Mouse (Mus musculus) heart, embryonic 16.5 days (tissue): ENCODE results near the gene Mlf2. TPM values are rescaled to one million over a fixed set of nuclear protein-coding genes. Genes with fewer than 3 reads are reported as not detected.

Experiments used
- ATAC-seq: fragments of 200-750 bp; cut with Nextera tagmentation; replicated peaks from 2 replicates; pipeline ENCODE4 v1.8.0; 2017; ENCODE audit warnings: moderate number of reproducible peaks; ENCODE audit not compliant: insufficient read depth, low FRiP score; ENCODE audit errors: extremely low read depth
- H3K27ac ChIP-seq: fragments of 300-500 bp; sonication (generic); 2 replicates; pipeline ENCODE4 v1.5.1; 2014; ENCODE audit warnings: mild to moderate bottlenecking, low read length, control low read depth, moderate library complexity
- H3K27me3 ChIP-seq: fragments of 300-500 bp; sonication (generic); 2 replicates; pipeline ENCODE4 v1.6.1; 2014; ENCODE audit warnings: low read length, mixed read lengths; ENCODE audit not compliant: control insufficient read depth, insufficient read depth
- H3K36me3 ChIP-seq: fragments of 300-500 bp; sonication (generic); 2 replicates; pipeline ENCODE4 v1.6.1; 2014; ENCODE audit not compliant: control insufficient read depth, insufficient read depth
- H3K4me1 ChIP-seq: fragments of 300-500 bp; sonication (generic); 2 replicates; pipeline ENCODE4 v1.6.1; 2014; ENCODE audit warnings: low read length, mixed read lengths; ENCODE audit not compliant: control insufficient read depth, insufficient read depth
- H3K4me2 ChIP-seq: fragments of 300-500 bp; sonication (generic); 2 replicates; pipeline ENCODE4 v1.6.1; 2014; ENCODE audit warnings: low read depth, mild to moderate bottlenecking, control low read depth, low read length
- H3K4me3 ChIP-seq: fragments of 300-500 bp; sonication (generic); 2 replicates; pipeline ENCODE4 v1.5.1; 2014; ENCODE audit warnings: mild to moderate bottlenecking, control low read depth, low read length
- H3K9ac ChIP-seq: fragments of 300-500 bp; sonication (generic); 2 replicates; pipeline ENCODE4 v1.6.1; 2014; ENCODE audit warnings: low read length, control low read depth
- H3K9me3 ChIP-seq: fragments of 300-500 bp; sonication (generic); replicated peaks from 2 replicates; pipeline ENCODE4 v1.6.1; 2016; ENCODE audit warnings: low read length; ENCODE audit not compliant: control insufficient read depth
- whole genome bisulfite sequencing: fragments of 180-500 bp; shearing (Covaris S2); extraction: QIAGEN DNeasy Blood & Tissue Kit; methylation state at CpG from one replicate; pipeline ENCODE4 v1.1.7; 2014; 5-methylcytosine and 5-hydroxymethylcytosine counted together
- polyA plus RNA-seq: library from polyadenylated mRNA; unstranded; fragments of >200 nt; fragmentation: Nextera tagmentation; extraction: Ambion mirVana; gene quantifications from 2 replicates; pipeline ENCODE4 v1.2.1, GENCODE M21; 2015

Gene Mlf2
- polyA plus RNA-seq, 1 experiment from 2014 or later, result 398 TPM

- 74% methylated on average over 1 of the region's 1 CpGs for WGBS
- Histone ChIP-seq H3K9me3 (no peaks in the 10 kb centered on the region), H3K4me1 (peaks cover 23% of the 10 kb centered on the region), H3K36me3 (0 out of 2 replicates have a peak, but pooled peaks cover under 1% of the 10 kb centered on the region), H3K27me3 (peaks cover 10% of the 10 kb centered on the region; the same call in 1 of the 2 replicates), H3K9ac (no peak overlapping the region), H3K4me2 (no peak overlapping the region), H3K27ac (no peak overlapping the region), H3K4me3 (no peak overlapping the region)
- ATAC-seq, result no peak
Measured at GRCm38 (mm10) chr6:124907767-124908166, 23.4 kb upstream of the Mlf2 start.

- Histone ChIP-seq H3K36me3 (peaks cover 21% of the 10 kb centered on the region), H3K9me3 (no peaks in the 10 kb centered on the region), H3K4me3 (peak overlapping the region; percentile 5), H3K27ac (no peak overlapping the region), H3K27me3 (peaks cover 10% of the 10 kb centered on the region; the same call in 1 of the 2 replicates), H3K4me1 (peaks cover 28% of the 10 kb centered on the region), H3K4me2 (peak overlapping the region; percentile 48), H3K9ac (peak overlapping the region; percentile 37)
- ATAC-seq, result no peak
- 8% methylated on average over 32 of the region's 32 CpGs for WGBS
Measured at GRCm38 (mm10) chr6:124910032-124910431, 21.2 kb upstream of the Mlf2 start.

- Histone ChIP-seq H3K4me2 (peak within 1 kb of the TSS; percentile 15; the same call in 1 of the 2 replicates), H3K27me3 (peaks cover 10% of the 10 kb centered on the region; the same call in 1 of the 2 replicates), H3K4me3 (no peak within 1 kb of the TSS), H3K9me3 (no peaks in the 10 kb centered on the region), H3K4me1 (peaks cover 39% of the 10 kb centered on the region), H3K27ac (no peak within 1 kb of the TSS), H3K36me3 (peaks cover 22% of the 10 kb centered on the region), H3K9ac (peak within 1 kb of the TSS; percentile 36; the same call in 1 of the 2 replicates)
- ATAC-seq, result no peak
- WGBS, result 18% methylated on average over 11 of the region's 13 CpGs
Measured at GRCm38 (mm10) chr6:124911533-124912218, 19.5 kb upstream of the Mlf2 start, which contains the start of gene Lag3. TSS of gene Lag3 (minus strand) at chr6:124911705.

GRCm38 (mm10) chr6:124913214-124913613 lies 18.0 kb upstream of the Mlf2 start:
- Histone ChIP-seq H3K4me1 (peaks cover 40% of the 10 kb centered on the region), H3K9ac (no peak overlapping the region), H3K4me2 (no peak overlapping the region), H3K27ac (peak overlapping the region; percentile 21; the same call in 1 of the 2 replicates), H3K27me3 (peaks cover 10% of the 10 kb centered on the region; the same call in 1 of the 2 replicates), H3K36me3 (peaks cover 22% of the 10 kb centered on the region), H3K4me3 (no peak overlapping the region), H3K9me3 (no peaks in the 10 kb centered on the region)
- no peak for ATAC-seq
- 57% methylated on average over 6 of the region's 6 CpGs for WGBS

GRCm38 (mm10) chr6:124913721-124914285 lies 17.4 kb upstream of the Mlf2 start:
- Histone ChIP-seq H3K36me3 (peaks cover 22% of the 10 kb centered on the region), H3K4me2 (no peak overlapping the region), H3K9ac (peak overlapping the region; percentile 38; the same call in 1 of the 2 replicates), H3K9me3 (no peaks in the 10 kb centered on the region), H3K4me1 (peaks cover 45% of the 10 kb centered on the region), H3K27me3 (peaks cover 7% of the 10 kb centered on the region; the same call in 1 of the 2 replicates), H3K4me3 (no peak overlapping the region), H3K27ac (no peak overlapping the region; the same call in 1 of the 2 replicates)
- no peak for ATAC-seq
- 76% methylated on average over 14 of the region's 14 CpGs for WGBS

GRCm38 (mm10) chr6:124914511-124914910 lies 16.7 kb upstream of the Mlf2 start:
- no peak overlapping the region for H3K27ac ChIP-seq
- no peak overlapping the region for H3K4me3 ChIP-seq
- peaks cover 51% of the 10 kb centered on the region for H3K4me1 ChIP-seq

GRCm38 (mm10) chr6:124915160-124915941 lies 15.8 kb upstream of the Mlf2 start:
- WGBS, result 20% methylated on average over 21 of the region's 22 CpGs
- Histone ChIP-seq H3K4me3 (peak overlapping the region; percentile 92), H3K9ac (peak overlapping the region; percentile 100), H3K4me2 (peak overlapping the region; percentile 98), H3K4me1 (peaks cover 48% of the 10 kb centered on the region), H3K27me3 (0 out of 2 replicates have a peak, but pooled peaks cover 2% of the 10 kb centered on the region), H3K27ac (peak overlapping the region; percentile 100), H3K9me3 (no peaks in the 10 kb centered on the region), H3K36me3 (peaks cover 22% of the 10 kb centered on the region)
- ATAC-seq, result no peak

More at GRCm38 (mm10) chr6:124914511-124914910, 16.7 kb upstream of the Mlf2 start:
- Histone ChIP-seq H3K27me3 (peaks cover 6% of the 10 kb centered on the region; the same call in 1 of the 2 replicates), H3K36me3 (peaks cover 22% of the 10 kb centered on the region), H3K4me2 (no peak overlapping the region), H3K9me3 (no peaks in the 10 kb centered on the region), H3K9ac (no peak overlapping the region)
- 87% methylated on average over 7 of the region's 7 CpGs for WGBS
- ATAC-seq, result no peak

GRCm38 (mm10) chr6:124915942-124916694 lies 15.1 kb upstream of the Mlf2 start:
- 5% methylated on average over 12 of the region's 12 CpGs for WGBS
- H3K27me3 ChIP-seq, result no peaks in the 10 kb centered on the region
- ATAC-seq, result no peak
- peak overlapping the region; percentile 100 for H3K27ac ChIP-seq
- H3K9ac ChIP-seq, result peak overlapping the region; percentile 100
- peaks cover 22% of the 10 kb centered on the region for H3K36me3 ChIP-seq
- peaks cover 50% of the 10 kb centered on the region for H3K4me1 ChIP-seq
- peak overlapping the region; percentile 92 for H3K4me3 ChIP-seq
- peak overlapping the region; percentile 98 for H3K4me2 ChIP-seq
- no peaks in the 10 kb centered on the region for H3K9me3 ChIP-seq
